Mouse (Mus musculus) kidney, adult 11 months (tissue): ENCODE results near the gene Lrrc63.

ENCODE experiments used
- DNase-seq: peaks from one replicate; pipeline ENCODE4 v3.0.0; 2022

Lrrc63 gene

DNA sequence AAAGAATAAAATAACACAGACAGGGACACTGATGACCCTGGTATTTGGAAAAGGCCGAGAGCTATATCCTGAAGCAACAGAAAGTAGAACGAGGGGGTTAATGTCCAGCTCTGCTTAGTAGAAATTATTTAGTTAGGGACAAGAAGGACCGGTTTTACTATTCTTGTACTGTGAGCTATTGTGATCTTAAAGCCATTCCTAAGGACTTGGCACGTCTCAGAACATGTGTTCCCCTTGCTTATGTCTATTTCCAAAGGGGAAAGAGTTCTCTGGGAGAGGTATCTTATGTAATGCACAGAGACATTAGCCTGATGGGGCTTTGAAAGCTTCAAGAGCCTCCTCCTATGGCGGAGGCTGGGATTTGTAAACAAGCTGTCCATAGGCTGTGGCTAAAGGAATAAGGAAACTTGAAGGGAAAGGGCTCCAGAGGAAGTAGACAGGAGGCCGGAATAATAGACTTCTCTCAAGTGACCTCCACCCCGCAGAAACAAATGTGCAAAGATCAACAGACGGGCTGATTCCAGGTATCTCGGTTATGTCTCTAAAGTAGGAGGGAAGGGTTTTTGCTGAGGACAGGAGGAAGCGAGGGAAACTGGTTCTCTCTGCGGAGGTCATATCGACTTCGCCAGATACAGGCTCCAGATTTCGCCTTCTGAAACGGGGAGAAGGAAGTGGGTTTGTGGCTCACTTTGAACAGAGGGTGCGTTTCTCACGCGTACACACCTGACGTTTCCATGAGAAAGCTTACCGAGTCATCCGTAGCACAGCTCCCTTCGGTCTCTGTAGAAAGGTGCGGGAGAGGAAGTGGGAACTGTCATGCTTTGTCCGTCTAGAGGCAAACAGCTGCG, 5.7 kb upstream of the Lrrc63 start:
- no peak for DNase-seq

DNA sequence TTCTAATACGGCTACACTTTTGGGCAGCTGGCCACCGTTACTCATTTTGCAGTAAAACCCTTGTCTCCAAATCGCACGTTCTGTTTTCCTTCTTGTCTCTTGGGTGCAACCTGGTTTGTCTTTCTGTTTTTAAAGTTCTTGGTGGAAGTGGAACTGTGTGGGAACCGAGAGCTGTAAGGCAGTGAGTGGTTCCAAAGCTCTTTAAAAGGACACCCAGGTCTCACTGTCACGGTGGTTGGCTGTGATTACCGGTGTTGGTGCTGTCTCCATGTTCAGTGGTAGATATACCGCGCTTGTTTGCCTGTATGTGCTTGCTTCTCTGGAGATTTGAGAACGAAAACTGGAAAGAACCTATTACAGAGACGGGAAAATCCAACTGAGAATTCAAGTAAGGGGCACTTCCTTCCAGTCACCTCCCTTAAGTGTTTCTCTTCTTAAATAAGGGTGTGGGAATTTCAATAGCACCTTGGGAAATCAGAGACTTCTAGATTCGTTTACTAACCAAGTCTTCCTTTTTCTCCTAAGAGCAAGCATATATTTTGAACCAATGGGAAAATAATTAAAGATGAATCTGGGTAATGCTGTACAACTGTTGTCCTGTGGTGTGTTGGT, 749 bp upstream of the Lrrc63 start:
- DNase-seq, result no peak

DNA sequence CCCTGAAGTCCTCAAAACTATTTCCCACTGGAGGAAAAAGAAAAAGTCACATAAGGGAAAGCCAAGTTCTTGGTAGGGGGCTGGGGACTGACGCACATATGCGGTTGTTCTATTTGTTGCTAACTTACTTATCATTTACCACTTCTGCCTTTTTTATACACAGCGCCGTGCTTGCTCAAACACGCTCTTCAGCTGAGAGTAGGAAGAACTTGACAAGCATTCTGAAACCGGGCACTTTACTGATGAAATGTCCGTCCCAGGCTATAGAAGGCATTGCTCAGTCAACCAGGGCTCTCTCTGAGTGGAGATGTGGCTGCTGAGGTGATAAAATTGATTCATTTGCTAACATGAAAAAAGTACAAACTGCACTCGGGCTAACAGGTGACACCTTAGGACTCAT, 9.0 kb downstream of the Lrrc63 start:
- no peak for DNase-seq

GRCm38 (mm10) chr14:75102956-75103355, 27.7 kb downstream of the Lrrc63 start:
- no peak for DNase-seq

DNA sequence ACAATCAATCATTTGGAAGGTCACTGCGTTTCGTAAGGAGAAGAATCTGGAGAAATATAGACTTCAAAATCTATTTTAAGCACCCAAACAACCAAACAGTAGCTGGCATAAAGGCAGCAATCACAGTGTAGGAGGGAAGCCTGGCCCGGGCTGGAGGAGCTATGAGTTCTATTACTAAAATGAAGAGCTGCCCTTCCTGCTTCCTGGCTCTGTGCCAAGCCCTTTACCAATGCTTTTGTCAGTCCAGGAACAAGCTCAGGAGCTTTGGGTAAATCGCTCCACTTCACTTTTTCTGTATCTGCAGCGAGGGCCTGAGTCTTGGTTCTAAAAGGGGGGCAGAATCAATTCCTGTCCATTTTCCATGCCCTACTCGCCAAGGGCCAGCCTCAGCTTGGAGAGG, 52.7 kb downstream of the Lrrc63 start:
- DNase-seq, result no peak

GRCm38 (mm10) chr14:75075299-75076180, 55.1 kb downstream of the Lrrc63 start:
- no peak for DNase-seq

DNA sequence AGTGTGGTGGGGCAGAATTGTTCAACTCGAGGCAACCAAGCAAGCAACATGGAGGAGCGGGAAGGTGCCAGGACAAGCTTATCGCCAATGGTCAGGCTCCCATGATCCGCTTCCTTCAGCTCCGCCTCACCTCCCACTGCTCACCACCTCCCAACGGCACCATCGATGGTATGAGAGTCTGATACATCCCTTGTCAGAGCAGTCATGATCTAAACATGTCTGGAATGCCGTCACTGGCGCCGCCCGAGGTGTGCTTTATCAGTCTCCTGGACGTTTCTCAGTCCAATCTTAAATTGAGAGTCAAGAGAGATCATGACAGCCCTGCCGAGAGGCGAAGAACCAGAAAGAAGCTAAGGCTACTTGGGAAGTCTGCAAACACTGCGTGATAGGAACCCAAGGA, 59.6 kb downstream of the Lrrc63 start:
- DNase-seq, result no peak

DNA sequence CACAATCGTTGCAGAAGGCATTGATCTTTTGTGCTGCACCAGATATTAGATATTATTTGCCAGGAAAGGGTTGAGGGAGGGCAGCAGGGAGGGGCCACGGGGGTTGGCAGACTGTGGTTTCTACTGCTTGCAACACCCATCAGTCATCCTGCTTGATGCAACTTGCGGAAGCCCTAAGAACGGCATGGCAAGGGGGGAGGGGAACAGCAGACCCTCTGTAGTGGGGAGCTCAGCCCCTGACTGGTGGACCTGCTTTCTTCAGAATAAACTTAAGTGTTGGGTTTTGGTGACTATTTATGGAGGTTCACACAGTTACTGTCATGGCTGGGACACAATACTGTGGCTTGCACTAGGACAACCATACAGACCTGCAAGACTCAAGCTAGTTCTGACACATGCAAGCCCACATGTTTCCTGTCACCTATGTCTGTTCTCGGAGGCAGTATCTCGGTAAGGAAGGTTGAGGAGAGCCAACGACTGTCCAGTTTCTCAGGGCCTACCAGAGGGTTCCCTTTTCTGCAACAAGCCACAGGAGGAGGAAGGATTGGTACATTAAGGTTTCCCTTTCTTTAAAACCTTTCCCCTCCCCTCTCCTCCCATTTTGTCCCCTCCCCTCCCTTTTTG, 61.2 kb downstream of the Lrrc63 start:
- no peak for DNase-seq

- DNase-seq, result no peak
Measured at GRCm38 (mm10) chr14:75068430-75069112, 62.1 kb downstream of the Lrrc63 start.

GRCm38 (mm10) chr14:75065211-75065610, 65.5 kb downstream of the Lrrc63 start:
- DNase-seq, result no peak

DNA sequence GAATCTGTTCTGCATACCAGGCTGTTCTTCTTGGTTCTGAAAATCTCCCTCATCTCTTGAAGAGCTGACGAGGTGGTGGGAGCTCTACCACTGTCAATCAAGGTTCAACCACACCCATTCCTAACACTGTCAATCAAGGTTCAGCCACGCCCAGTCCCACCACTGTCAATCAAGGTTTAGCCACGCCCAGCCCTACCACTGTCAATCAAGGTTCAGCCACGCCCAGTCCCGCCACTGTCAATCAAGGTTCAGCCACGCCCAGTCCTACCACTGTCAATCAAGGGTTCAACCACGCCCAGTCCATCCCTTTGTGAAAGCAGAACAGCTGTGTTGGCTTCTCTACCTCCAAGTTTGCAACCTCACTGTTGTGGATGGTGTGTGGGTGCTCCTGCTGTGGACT, 66.2 kb downstream of the Lrrc63 start:
- no peak for DNase-seq

GRCm38 (mm10) chr14:75063936-75064335, 66.7 kb downstream of the Lrrc63 start:
- DNase-seq, result no peak

DNA sequence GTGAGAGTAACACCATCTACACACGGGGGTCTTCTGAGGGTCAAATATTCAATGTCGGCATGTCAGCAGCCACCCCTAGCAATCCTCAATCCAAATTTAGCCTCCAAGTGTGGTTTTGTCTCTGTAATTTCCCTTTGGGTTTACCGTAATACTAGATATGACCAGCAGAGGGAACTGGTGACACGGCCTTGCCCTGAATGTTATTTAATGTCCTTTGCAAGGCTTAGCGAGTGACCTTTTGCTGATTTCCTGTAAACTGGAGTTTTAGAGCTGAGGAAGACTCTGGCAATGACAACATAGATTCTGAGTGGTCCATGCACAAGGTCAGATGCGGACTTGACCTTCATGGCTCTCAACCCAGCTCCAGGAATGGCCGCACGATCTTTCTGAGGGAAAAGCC, 70.1 kb downstream of the Lrrc63 start:
- DNase-seq, result no peak

DNA sequence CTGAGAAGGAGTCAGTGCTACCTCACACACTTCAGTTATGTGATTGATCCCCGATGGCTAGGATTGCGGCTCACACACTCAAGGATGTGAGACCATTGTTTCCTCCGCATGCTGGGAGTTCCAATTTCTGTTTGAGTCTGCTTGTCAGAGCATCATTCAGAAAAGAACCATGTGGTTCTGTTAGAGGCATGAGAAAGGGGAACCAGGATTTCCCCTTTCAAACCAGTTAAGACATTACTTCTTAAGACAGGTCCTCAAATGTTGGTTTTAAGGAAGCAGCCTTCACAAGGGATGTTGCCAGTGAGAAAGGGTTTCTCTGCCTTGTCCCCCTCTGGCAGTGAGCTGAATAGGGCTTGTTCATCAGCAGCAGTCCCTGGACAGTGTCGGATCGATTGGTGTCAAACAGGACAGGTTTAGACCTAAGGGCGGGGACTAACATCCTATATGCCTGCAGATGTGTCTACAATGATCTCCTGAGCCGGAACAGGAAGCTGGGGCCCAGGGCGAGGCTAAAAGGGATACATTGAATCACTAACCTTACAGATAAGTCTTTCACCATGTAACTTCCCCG, 73.7 kb downstream of the Lrrc63 start:
- no peak for DNase-seq

GRCm38 (mm10) chr14:75054455-75055343, 76.0 kb downstream of the Lrrc63 start:
- DNase-seq, result no peak

DNA sequence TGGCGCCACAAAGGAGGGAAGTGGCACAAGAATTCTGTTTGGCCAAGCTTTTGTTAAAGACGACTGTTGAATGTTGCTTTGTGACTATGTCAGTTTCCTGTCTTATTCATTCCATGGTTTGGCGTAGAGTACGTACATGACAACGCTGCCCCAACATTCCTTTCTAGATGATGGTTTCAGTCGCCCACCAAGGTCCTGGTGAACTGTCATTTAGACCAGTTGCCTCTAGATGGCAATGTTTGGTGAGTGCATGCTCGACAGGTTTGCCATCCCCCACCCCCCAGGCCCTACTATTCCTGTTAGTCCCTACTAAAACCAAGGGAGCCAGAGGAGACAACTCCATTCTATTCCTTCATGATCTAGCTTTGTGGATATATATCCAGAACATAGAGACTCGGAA, 78.2 kb downstream of the Lrrc63 start:
- no peak for DNase-seq

DNA sequence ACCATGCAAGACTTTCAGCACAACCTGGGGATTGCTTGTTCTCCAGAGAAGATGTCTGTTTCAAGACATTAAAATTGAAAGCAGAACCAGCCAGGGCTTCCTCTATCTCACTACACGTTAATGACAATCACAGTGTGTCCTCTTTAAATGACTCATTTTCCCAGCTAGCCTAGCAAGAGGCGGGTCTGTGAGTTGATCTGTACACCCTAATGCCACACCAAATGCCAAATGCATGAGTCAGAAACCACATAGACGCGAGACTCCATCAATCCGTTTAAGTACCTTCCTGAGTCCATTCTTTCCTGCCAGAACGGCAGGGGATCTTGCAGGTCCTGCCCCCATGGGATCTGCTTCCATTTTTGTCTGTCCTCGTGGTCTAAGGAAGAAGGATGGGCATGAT, 85.5 kb downstream of the Lrrc63 start:
- DNase-seq, result no peak

- no peak for DNase-seq
Measured at GRCm38 (mm10) chr14:75035431-75035830, 95.2 kb downstream of the Lrrc63 start.
